Mouse (Mus musculus): ENCODE measurements around the gene Dcaf12l1. TPM values are rescaled to one million over a fixed set of nuclear protein-coding genes. Genes with fewer than 3 reads are reported as not detected.
"Not testable (repeated sequence)": the region's sequence is repeated elsewhere in the genome, so short reads cannot be mapped to it uniquely, and the experiment has no call there.

The Dcaf12l1 gene
- total RNA-seq (2021), result 1 to 10 TPM in 1 of 2 experiments, under 1 TPM in 1; 0.86 to 1.4 TPM
- long read RNA-seq, experiment 1, partial matches to known transcripts, result 0 of 2 reads
- long read RNA-seq, experiment 1, other reads (novel, unspliced or antisense), result 0 of 2 reads
- long read RNA-seq, experiment 2, result 0 reads

DNA sequence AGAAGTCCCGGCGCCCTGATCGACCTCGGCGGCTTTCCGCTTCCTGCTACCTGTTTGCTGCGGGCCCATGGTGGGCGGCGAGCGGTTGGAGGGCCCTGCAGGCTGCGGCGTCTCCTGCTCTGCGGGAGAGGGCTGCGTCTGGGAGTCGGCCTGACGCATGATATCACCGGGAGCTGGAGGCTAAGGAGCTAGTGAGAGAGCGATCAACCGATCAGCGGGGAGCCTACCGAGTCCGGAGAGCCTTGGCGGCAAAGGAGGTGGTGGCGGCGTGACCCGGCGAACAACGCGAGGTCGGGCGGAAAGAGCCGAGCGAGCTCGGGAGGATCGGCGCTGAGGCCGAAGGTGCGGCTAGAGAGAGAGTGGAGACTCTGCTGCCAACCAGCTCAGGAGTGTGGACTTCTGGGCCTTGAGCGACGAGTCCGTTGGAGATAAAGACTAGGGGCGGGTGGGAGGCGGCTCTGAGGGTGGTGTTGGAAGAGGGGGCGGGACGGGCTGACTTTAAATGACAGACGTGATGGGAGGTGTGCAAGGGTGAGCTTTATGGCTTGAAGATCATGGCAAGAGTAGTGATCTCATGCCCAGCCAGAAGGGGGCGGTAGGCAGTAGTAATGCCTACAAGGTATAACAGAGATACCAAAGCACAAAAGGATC lies at the start of gene Dcaf12l1:
Gene Dcaf12l1, minus strand, starts transcription at position 437 of the 651 bp plus-strand sequence.
- intact Hi-C loops (cut with DNase I; ENCODE audit: low total_unique reads), result no loop called here
- DNase-seq, result peak; percentile 67

GRCm38 (mm10) chrX:44809356-44809755 lies 19.4 kb upstream of the Dcaf12l1 start:
- DNase-seq; intact Hi-C loops (cut with DNase I; ENCODE audit: low total_unique reads): not testable (repeated sequence)

DNA sequence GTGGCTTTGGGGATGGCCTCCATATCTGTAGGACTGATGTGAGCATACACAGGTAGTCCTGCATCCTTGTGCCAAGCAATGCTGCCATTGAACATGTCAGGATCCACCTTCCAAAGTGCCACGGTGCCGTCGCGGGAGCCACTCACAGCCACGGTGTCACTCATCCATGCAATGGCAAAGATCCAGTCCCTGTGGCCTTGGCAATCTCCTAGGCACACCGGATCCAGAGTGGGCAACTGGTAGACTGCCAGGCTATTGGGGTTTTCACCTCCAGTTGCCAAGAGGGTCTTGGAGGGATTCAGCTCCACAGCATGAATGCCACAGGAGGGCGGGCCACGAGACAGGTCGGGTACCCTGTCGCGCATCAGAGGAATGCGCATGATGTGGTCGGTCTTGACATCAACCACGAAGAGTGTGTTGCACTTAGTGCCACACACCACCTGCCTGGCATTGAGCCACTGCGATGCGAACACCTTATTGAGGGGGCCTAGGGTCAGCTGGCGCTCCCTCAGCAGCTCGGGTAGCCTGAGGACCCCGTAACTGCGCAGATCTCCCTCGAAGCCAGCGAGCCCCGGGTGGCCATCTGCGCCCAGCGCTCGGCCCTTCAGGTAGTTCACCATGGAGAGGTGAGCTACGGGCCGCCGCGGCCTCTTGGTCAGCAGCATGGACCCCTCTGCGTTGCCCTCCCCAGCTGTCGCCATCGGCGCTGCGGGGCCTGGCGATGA lies 799 bp downstream of the Dcaf12l1 start:
- intact Hi-C loops (cut with DNase I; ENCODE audit: low total_unique reads), result no loop called here
- DNase-seq, result no peak

Data from gastrocnemius, postnatal 14 days (tissue).